Mouse (Mus musculus): ENCODE results near the gene Idua. TPM values are rescaled to one million over a fixed set of nuclear protein-coding genes. Genes with fewer than 3 reads are reported as not detected.
A peak's percentile ranks its signal among the peaks of the same experiment; 100 is the strongest.
"Not testable (repeated sequence)": the region's sequence is repeated elsewhere in the genome, so short reads cannot be mapped to it uniquely, and the experiment has no call there.

Idua gene
- 10 to 100 TPM; 17.9 to 27.3 (median 21.1) TPM for total RNA-seq (2022)

- peak; percentile 13 for DNase-seq (ENCODE audit: low spot score)
Observed at GRCm38 (mm10) chr5:108659698-108660631, at the start of gene Idua. Gene Idua (plus strand): TSS chr5:108660331.

DNA sequence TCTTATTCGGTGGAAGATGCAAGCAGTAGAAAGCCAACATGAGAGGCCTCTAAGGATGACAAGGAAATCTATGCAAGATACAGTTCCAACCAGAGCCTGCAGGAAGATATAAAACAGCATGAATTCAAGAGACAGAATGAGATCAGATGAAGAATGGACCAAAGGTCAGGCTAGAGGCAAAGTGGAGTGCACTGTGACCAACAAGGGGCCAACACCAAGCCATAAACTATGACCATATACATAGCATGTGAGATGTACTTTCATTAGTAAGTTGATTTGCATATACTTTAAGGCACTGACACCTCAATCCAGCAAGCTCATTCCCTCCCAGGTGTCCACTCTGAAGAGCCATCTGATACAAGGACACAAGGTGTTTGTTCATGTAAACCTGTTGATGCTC, 49.7 kb upstream of the Idua start:
- no peak for DNase-seq (ENCODE audit: low spot score)

- DNase-seq (ENCODE audit: low spot score): peak; percentile 35
Observed at GRCm38 (mm10) chr5:108621870-108622269, 38.3 kb upstream of the Idua start.

GRCm38 (mm10) chr5:108626050-108626660, 34.0 kb upstream of the Idua start:
- DNase-seq (ENCODE audit: low spot score): no peak

DNA sequence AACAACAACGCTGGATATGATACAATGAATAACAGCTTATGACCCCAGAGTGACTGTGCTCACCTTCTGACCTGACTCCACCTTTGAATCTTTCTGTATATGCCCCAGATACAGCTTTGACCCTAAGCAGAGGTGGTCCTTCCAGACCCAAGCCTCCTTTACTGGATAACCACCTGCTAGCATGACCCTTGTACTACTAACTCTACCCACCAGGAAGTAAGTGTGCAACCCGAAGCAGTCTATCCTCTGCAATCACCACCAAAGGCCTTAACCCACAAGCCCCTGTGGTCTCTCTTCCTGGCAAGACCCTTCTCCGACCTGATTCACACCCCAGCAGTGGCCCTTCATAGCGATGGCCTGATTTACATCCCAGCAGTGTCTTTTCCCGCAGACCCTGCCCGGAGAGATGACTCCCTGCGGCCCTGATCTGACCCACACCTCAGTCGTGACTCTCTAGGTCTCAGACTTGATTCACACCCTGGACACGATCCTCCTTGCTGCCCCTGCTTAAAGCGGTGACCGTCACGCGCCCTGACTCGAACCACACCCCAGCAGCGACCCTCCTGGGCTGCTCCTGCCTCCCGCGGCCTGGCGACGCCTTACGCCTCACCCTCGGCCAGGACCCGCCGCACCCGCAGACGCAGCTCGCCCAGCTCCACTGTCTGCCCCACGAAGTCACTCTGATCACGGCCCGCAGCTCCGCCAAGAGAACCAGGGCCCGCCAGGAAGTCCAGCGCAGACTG, 31.1 kb upstream of the Idua start:
- DNase-seq (ENCODE audit: low spot score): no peak

- DNase-seq (ENCODE audit: low spot score): peak; percentile 89
Observed at GRCm38 (mm10) chr5:108629634-108630483, 30.3 kb upstream of the Idua start, which contains the start of the genes Gak and Tmem175. Gene Gak (minus strand): TSS chr5:108629755. Gene Tmem175 (plus strand): TSS chr5:108629770.

DNA sequence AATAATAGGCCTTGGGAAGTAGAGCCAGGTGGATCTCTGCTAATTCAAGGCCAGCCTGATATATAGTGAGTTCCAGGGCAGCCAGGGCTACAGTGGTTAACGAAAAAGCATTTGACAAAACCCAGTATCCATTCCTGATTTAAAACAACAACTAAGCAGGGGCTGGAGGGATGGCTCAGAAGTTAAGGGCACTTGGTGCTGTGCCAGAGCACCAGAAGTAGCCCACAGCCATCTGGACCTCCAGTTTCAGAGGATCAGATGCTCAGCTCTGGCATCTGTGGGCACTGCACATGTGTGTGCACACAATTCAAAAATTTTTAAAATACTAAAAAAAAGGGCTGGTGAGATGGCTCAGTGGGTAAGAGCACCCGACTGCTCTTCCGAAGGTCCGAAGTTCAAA, 26.5 kb upstream of the Idua start:
- no peak for DNase-seq (ENCODE audit: low spot score)

DNA sequence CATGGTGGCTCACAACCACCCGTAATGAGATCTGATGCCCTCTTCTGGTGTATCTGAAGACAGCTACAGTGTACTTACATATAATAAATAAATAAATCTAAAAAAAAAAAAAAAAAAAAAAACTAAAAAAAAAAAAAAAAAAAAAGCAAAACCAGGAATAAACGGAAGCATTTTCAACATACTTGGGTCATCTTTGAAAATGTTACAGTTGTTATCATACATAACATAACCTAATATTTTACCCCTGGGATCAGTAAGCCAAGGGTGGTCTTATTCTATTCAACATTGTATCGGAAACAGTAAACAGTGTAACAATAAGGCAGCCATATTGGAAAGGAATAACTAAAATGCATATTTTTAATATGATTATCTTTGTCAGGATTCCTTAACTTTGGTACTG, 26.0 kb upstream of the Idua start:
- DNase-seq (ENCODE audit: low spot score): not testable (repeated sequence)

GRCm38 (mm10) chr5:108636172-108636571, 24.0 kb upstream of the Idua start:
- no peak for DNase-seq (ENCODE audit: low spot score)

DNA sequence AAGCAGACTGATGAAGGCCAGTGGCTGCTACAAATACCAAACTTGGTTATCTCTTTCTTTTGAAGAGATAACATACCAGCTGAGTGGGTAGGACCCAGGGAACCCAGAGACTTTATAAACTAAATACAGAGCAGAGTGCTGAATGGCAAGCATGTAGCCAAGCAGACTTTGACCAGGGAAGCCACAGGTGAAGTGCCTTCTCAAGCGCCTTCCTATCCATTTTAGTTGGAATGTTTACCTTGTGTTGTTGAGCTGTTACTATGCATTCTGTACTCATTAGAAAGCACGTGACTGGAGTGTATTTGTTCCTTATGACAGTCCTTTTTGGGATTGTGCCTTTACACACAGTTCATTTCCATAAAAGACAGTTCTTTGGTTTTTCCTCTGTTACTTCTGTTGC, 16.5 kb upstream of the Idua start:
- DNase-seq (ENCODE audit: low spot score): no peak

DNA sequence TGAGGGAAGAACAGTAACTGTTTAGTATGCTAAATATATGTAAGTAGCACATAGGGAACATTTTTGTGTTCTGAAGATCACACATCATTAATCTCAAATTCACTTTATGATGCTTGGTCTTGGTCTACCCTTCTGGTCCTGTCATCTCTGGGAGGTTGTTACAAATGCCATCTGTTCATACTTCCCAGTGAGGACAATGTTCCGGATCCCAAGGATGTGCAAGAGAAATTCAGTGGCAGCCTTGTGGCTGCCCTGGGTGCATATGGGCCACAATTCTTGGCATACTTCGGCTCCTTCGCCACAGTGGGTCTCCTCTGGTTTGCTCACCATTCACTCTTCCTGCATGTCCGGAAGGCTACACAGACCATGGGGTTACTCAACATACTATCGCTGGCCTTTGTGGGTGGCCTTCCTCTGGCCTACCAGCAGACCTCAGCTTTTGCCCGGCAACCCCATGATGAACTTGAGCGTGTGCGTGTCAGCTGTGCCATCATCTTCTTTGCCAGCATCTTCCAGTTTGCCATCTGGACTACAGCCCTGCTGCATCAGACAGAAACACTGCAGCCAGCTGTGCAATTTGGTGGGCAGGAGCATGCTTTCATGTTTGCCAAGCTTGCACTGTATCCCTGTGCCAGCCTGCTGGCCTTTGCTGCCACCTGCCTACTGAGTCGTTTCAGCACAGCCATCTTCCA, 14.3 kb upstream of the Idua start:
- DNase-seq (ENCODE audit: low spot score): no peak

GRCm38 (mm10) chr5:108646343-108646660, 13.8 kb upstream of the Idua start:
- no peak for DNase-seq (ENCODE audit: low spot score)

DNA sequence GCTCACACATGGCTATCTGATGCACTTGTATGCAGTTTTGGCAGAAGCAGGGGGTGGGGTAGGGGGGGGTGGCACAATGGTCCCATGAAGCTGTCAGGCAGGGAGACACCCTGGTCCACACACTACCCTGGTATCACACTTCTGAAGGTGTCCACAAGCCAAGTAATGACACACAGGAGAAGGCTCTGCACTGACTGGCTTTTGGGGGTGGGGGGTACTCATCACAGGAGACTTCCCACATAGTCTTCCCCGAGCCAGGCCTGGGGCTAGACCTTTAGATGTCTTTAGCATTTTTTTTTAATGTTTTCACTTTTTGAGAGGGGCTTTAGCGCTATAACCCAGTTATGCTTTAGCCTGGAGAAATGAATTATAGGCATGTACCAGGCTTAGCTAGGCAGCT, 12.8 kb upstream of the Idua start:
- no peak for DNase-seq (ENCODE audit: low spot score)

GRCm38 (mm10) chr5:108647820-108648465, 12.2 kb upstream of the Idua start:
- no peak for DNase-seq (ENCODE audit: low spot score)

- no peak for DNase-seq (ENCODE audit: low spot score)
Observed at GRCm38 (mm10) chr5:108648937-108649576, 11.1 kb upstream of the Idua start.

- no peak for DNase-seq (ENCODE audit: low spot score)
Observed at GRCm38 (mm10) chr5:108650341-108650740, 9.8 kb upstream of the Idua start.

- no peak for DNase-seq (ENCODE audit: low spot score)
Observed at GRCm38 (mm10) chr5:108651136-108651720, 8.9 kb upstream of the Idua start.

GRCm38 (mm10) chr5:108651823-108652222, 8.3 kb upstream of the Idua start:
- DNase-seq (ENCODE audit: low spot score): peak; percentile 42

DNA sequence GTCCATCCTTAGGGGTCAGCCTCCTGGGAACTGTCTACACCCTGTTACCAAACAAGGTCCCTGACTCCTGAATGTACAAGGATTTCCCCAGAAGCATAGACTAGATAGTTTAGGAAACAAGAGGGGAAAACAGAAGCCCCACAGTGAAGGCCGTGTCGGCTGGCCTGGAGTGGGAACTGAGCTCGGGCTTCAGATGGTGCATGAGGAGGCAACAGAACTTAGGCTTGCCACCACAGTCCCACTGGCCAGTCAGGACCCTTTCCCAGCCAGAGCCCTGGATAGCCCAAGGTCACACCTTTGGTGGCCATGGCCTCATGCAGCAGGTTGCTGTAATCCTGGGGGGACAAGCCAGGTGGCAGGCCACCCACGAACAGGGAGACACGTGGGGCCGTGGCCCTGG, 6.8 kb upstream of the Idua start:
- no peak for DNase-seq (ENCODE audit: low spot score)
